Mouse (Mus musculus): ENCODE measurements at regions not wholly inside any gene's neighbourhood (a gene's known extent, or its start where the extent isn't known, plus 50 kb on each side); places are given as distances from the start of the nearest gene placed in this dataset.

DNA sequence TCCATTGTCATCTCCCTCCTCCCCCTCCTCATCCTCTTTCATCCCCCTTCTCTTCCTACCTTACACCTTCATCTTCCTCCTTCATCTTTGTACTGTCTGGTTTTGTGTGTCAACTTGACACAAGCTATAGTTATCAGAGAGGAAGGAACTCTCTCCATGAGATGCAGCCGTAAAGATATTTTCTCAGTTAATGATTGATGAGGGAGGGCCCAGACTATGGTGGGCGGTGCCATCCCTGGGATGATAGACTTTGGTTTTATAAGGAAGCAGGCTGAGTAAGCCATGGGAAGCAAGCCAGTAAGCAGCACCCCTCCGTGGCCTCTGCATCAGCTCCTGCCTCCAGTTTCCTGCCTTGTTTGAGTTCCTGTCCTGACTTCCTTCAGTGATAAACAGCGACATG lies 87.8 kb upstream of the Gm14444 start:
- no peak overlapping the region for H3K4me3 ChIP-seq (ENCODE audit: low read depth, low read length)
- no peak overlapping the region for H3K9ac ChIP-seq (replicated peaks; ENCODE audit: low read length, poor library complexity, severe bottlenecking)

DNA sequence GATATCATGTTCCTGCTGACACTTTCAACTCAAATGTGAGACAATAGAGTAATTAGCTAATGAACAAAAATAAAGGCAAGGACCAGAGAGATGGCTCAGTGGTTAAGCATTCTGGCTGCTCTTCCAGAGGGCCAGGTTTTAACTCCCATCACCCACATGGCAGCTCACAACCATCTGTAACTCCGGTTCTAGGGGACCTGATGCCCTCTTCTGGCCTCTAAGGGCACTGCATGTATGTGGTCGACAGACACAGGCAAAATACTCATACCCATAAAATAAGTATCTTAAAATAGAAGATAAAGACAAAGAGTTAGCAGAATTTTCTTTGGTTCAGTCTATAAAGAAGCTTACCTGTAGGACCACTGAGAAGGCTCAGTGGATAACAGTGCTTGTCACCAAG lies 80.3 kb upstream of the Gm14444 start:
- Histone ChIP-seq H3K27ac (ENCODE audit: low read depth, low read length) (no peak overlapping the region), H3K9ac (replicated peaks; ENCODE audit: low read length, poor library complexity, severe bottlenecking) (no peak overlapping the region), H3K27me3 (ENCODE audit: insufficient read depth, low read length) (no peaks in the 10 kb centered on the region), H3K4me3 (ENCODE audit: low read depth, low read length) (no peak overlapping the region), H3K36me3 (ENCODE audit: insufficient read depth, low read length) (no peaks in the 10 kb centered on the region), H3K4me2 (ENCODE audit: low read depth, low read length, poor library complexity, severe bottlenecking) (no peak overlapping the region), H3K4me1 (ENCODE audit: insufficient read depth, low read length) (no peaks in the 10 kb centered on the region; the same call in 1 of the 2 replicates), H3K9me3 (ENCODE audit: low read length) (no peaks in the 10 kb centered on the region)
- DNase-seq (ENCODE audit: low spot score): no peak
- WGBS: 78% methylated on average over 2 of the region's 2 CpGs
- TF ChIP-seq CTCF (IDR thresholded peaks at IDR 0.05): peak; percentile 22; the same call in 1 of the 2 replicates
- no peak for ATAC-seq (ENCODE audit: low FRiP score)

More for the DNA sequence above, 87.8 kb upstream of the Gm14444 start:
- H3K9me3 ChIP-seq (ENCODE audit: low read length): no peaks in the 10 kb centered on the region
- DNase-seq (ENCODE audit: low spot score): no peak
- no peak for TF ChIP-seq CTCF (IDR thresholded peaks at IDR 0.05)
- WGBS: 85% methylated on average over 4 of the region's 4 CpGs
- no peak overlapping the region for H3K4me2 ChIP-seq (ENCODE audit: low read depth, low read length, poor library complexity, severe bottlenecking)
- H3K27ac ChIP-seq (ENCODE audit: low read depth, low read length): no peak overlapping the region
- 0 out of 2 replicates have a peak, but pooled peaks cover 6% of the 10 kb centered on the region for H3K4me1 ChIP-seq (ENCODE audit: insufficient read depth, low read length)
- no peak for ATAC-seq (ENCODE audit: low FRiP score)
- H3K27me3 ChIP-seq (ENCODE audit: insufficient read depth, low read length): no peaks in the 10 kb centered on the region
- H3K36me3 ChIP-seq (ENCODE audit: insufficient read depth, low read length): no peaks in the 10 kb centered on the region

GRCm38 (mm10) chr2:174932137-174933012 lies 77.7 kb upstream of the Gm14444 start:
- Histone ChIP-seq H3K27ac (ENCODE audit: low read depth, low read length) (no peak overlapping the region), H3K9me3 (ENCODE audit: low read length) (no peaks in the 10 kb centered on the region), H3K4me1 (ENCODE audit: insufficient read depth, low read length) (no peaks in the 10 kb centered on the region; the same call in 1 of the 2 replicates), H3K9ac (replicated peaks; ENCODE audit: low read length, poor library complexity, severe bottlenecking) (no peak overlapping the region), H3K4me3 (ENCODE audit: low read depth, low read length) (no peak overlapping the region), H3K4me2 (ENCODE audit: low read depth, low read length, poor library complexity, severe bottlenecking) (peak overlapping the region; percentile 28), H3K27me3 (ENCODE audit: insufficient read depth, low read length) (no peaks in the 10 kb centered on the region), H3K36me3 (ENCODE audit: insufficient read depth, low read length) (no peaks in the 10 kb centered on the region)
- TF ChIP-seq CTCF (IDR thresholded peaks at IDR 0.05): peak; percentile 99
- DNase-seq (ENCODE audit: low spot score): peak; percentile 91
- peak; percentile 66 for ATAC-seq (ENCODE audit: low FRiP score)
- WGBS: 33% methylated on average over 20 of the region's 20 CpGs

DNA sequence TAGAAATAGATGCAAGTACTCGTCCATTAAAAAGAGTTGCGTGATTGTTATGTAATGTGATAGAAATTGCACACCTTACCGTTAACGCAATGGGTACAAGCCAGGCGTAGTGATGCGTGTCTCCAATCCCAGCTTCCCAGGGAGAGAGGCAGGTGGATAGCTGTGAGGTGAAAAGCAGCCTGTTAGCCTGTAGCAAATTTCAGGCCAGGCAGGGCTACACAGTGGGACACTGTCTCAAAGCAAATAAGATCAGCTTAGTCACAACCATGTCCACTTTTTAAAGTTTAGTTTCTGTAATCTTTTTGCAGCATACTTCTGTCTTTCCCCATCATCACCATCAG lies 77.1 kb upstream of the Gm14444 start:
- TF ChIP-seq CTCF (IDR thresholded peaks at IDR 0.05): no peak
- DNase-seq (ENCODE audit: low spot score): no peak
- ATAC-seq (ENCODE audit: low FRiP score): peak; percentile 39; the same call in 1 of the 2 replicates
- H3K4me2 ChIP-seq (ENCODE audit: low read depth, low read length, poor library complexity, severe bottlenecking): peak overlapping the region; percentile 28
- H3K27ac ChIP-seq (ENCODE audit: low read depth, low read length): no peak overlapping the region
- H3K9me3 ChIP-seq (ENCODE audit: low read length): no peaks in the 10 kb centered on the region
- no peak overlapping the region for H3K4me3 ChIP-seq (ENCODE audit: low read depth, low read length)
- 11% methylated on average over 6 of the region's 6 CpGs for WGBS
- no peaks in the 10 kb centered on the region for H3K27me3 ChIP-seq (ENCODE audit: insufficient read depth, low read length)
- no peaks in the 10 kb centered on the region; the same call in 1 of the 2 replicates for H3K4me1 ChIP-seq (ENCODE audit: insufficient read depth, low read length)
- H3K36me3 ChIP-seq (ENCODE audit: insufficient read depth, low read length): no peaks in the 10 kb centered on the region
- no peak overlapping the region for H3K9ac ChIP-seq (replicated peaks; ENCODE audit: low read length, poor library complexity, severe bottlenecking)

- Histone ChIP-seq H3K27ac (ENCODE audit: low read depth, low read length) (no peak overlapping the region), H3K27me3 (ENCODE audit: insufficient read depth, low read length) (no peaks in the 10 kb centered on the region), H3K4me3 (ENCODE audit: low read depth, low read length) (no peak overlapping the region), H3K36me3 (ENCODE audit: insufficient read depth, low read length) (no peaks in the 10 kb centered on the region), H3K9me3 (ENCODE audit: low read length) (no peaks in the 10 kb centered on the region), H3K9ac (replicated peaks; ENCODE audit: low read length, poor library complexity, severe bottlenecking) (no peak overlapping the region), H3K4me1 (ENCODE audit: insufficient read depth, low read length) (no peaks in the 10 kb centered on the region; the same call in 1 of the 2 replicates), H3K4me2 (ENCODE audit: low read depth, low read length, poor library complexity, severe bottlenecking) (no peak overlapping the region)
- ATAC-seq (ENCODE audit: low FRiP score) (no peak), DNase-seq (ENCODE audit: low spot score) (no peak)
- peak; percentile 60 for TF ChIP-seq CTCF (IDR thresholded peaks at IDR 0.05)
- WGBS: 42% methylated on average over 5 of the region's 5 CpGs
These were observed 73.4 kb upstream of the Gm14444 start for GRCm38 (mm10) chr2:174936665-174937064.

DNA sequence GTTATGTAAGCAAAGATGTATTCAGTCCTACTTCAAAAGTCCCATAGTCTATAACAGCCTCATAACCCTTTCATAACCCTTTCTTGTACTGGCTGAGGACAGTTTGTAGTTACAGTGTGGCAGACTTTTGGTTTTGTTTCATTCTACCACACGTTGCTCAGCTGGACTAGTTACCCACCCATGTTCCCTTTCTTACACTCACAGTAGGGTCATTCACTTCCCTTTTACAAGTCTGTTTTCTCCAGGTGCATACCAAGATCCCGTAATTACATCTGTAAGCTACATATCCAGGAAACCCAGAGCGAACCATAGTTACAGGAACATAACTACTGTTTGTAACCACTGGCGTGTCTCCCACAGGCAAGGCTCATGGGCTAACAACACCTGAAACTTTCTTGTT lies 72.1 kb upstream of the Gm14444 start:
- no peak overlapping the region for H3K27ac ChIP-seq (ENCODE audit: low read depth, low read length)
- no peaks in the 10 kb centered on the region for H3K4me1 ChIP-seq (ENCODE audit: insufficient read depth, low read length)
- DNase-seq (ENCODE audit: low spot score) (no peak), ATAC-seq (ENCODE audit: low FRiP score) (no peak)
- H3K4me2 ChIP-seq (ENCODE audit: low read depth, low read length, poor library complexity, severe bottlenecking): no peak overlapping the region
- H3K27me3 ChIP-seq (ENCODE audit: insufficient read depth, low read length): no peaks in the 10 kb centered on the region
- WGBS: 82% methylated on average over 4 of the region's 4 CpGs
- no peaks in the 10 kb centered on the region for H3K36me3 ChIP-seq (ENCODE audit: insufficient read depth, low read length)
- H3K9ac ChIP-seq (replicated peaks; ENCODE audit: low read length, poor library complexity, severe bottlenecking): no peak overlapping the region
- H3K4me3 ChIP-seq (ENCODE audit: low read depth, low read length): no peak overlapping the region
- no peak for TF ChIP-seq CTCF (IDR thresholded peaks at IDR 0.05)
- H3K9me3 ChIP-seq (ENCODE audit: low read length): no peaks in the 10 kb centered on the region
